Comparison of ENCODE assay signal across 8 mouse cellular contexts in the genomic region with DNA sequence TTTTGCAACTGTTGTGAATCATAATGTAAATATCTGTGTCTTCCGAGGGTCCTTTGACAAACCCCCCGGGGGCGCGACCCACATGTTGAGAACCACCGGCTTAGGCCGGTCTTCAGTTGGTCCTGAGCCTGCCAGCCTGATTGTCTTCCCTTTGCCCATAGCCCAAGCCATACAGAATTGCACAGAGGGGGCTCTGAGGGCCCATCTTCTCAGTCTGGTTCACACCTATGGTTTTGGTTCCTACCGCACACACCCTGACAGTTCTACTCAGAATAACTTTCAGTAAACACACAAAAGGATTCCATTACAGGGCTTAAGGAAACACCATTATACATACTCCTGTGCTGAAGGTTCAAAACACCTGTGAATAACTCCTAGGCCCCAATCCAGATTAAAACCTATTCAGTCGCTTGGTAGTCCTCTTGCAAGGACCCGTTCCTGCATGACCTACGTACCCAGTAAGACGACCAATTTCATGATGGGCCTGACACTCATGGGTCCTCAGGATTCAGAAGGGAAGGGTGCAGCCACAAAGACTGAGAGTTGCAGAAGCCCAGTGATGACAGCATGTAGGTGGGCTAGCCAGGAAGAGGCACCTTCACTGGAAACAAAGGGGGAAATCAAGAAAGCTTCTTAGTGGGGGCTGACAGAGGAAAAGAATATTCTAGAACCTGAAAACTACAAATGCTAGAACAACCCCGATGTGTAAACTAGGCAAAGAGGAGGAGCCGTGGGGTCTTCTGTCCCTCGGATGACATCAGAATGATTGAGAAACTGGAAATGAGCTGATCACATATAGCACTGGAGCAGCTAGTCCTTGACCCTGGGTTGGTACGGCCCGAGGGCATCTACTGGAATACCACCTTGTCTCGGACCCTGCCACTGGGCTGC. TPM values are rescaled to one million over a fixed set of nuclear protein-coding genes. Genes with fewer than 3 reads are reported as not detected.
DNase-seq lines count a peak whose midpoint lies in the region; ATAC-seq and TF ChIP-seq lines count a peak whose summit lies in the region.

No protein-coding gene starts in this region.

- no peaks in the 10 kb centered on the region for H3K36me3 ChIP-seq in forebrain, embryonic 15.5 days
- peaks cover 10% of the 10 kb centered on the region for H3K36me3 ChIP-seq in limb, embryonic 13.5 days

- peak overlapping the region; percentile 89 for H3K4me2 ChIP-seq in forebrain, embryonic 15.5 days (replicated peaks)
- peak overlapping the region; percentile 79 for H3K4me2 ChIP-seq in limb, embryonic 13.5 days (replicated peaks)

- peak overlapping the region; percentile 81 for H3K9ac ChIP-seq in forebrain, embryonic 15.5 days (replicated peaks)
- peak overlapping the region; percentile 92 for H3K9ac ChIP-seq in limb, embryonic 13.5 days

- H3K27me3 ChIP-seq in forebrain, embryonic 15.5 days = no peaks in the 10 kb centered on the region
- no peaks in the 10 kb centered on the region for H3K27me3 ChIP-seq in limb, embryonic 13.5 days

- no peaks in the 10 kb centered on the region for H3K9me3 ChIP-seq in forebrain, embryonic 15.5 days
- no peaks in the 10 kb centered on the region for H3K9me3 ChIP-seq in limb, embryonic 13.5 days

- DNase-seq in heart, adult 9 months (ENCODE audit: low spot score in 2 of 2) = peak; percentile 29 to 34
- DNase-seq in heart, adult 11 months = no peak
- DNase-seq in cerebellum, adult 9-10 months = no peak
- DNase-seq in right cerebral cortex, adult 18-20 months = no peak

- 50% methylated on average over 17 of the region's 17 CpGs for WGBS in forebrain, embryonic 15.5 days
- whole genome bisulfite sequencing in limb, embryonic 13.5 days = 52% methylated on average over 17 of the region's 17 CpGs
- WGBS in olfactory bulb, adult 2 months = 58% methylated on average over 17 of the region's 17 CpGs

- peak overlapping the region; percentile 91 for H3K27ac ChIP-seq in forebrain, embryonic 15.5 days (replicated peaks)
- peak overlapping the region; percentile 97 for H3K27ac ChIP-seq in limb, embryonic 13.5 days
- H3K27ac ChIP-seq in olfactory bulb, adult 2 months (ENCODE audit: insufficient read depth, low read depth, low read length) = peak overlapping the region; percentile 94

- peak overlapping the region; percentile 70 for H3K4me3 ChIP-seq in forebrain, embryonic 15.5 days
- peak overlapping the region; percentile 59 for H3K4me3 ChIP-seq in limb, embryonic 13.5 days
- H3K4me3 ChIP-seq in olfactory bulb, adult 2 months (ENCODE audit: insufficient read depth, low read depth, low read length) = peak overlapping the region; percentile 84

- H3K4me1 ChIP-seq in forebrain, embryonic 15.5 days = peaks cover 25% of the 10 kb centered on the region
- H3K4me1 ChIP-seq in limb, embryonic 13.5 days = peaks cover 52% of the 10 kb centered on the region
- H3K4me1 ChIP-seq in olfactory bulb, adult 2 months (ENCODE audit: control insufficient read depth, insufficient read depth, low read length) = peaks cover 16% of the 10 kb centered on the region

- peak; percentile 31 for ATAC-seq in CD4-positive, CD25-positive, alpha-beta regulatory T cell, adult 4 months
- ATAC-seq in forebrain, embryonic 15.5 days (replicated peaks) = no peak
- ATAC-seq in limb, embryonic 13.5 days (ENCODE audit: low FRiP score, low read depth) = no peak

- TF ChIP-seq POLR2A in olfactory bulb, adult 2 months (IDR thresholded peaks at IDR 0.05; ENCODE audit: insufficient read depth, low read depth, low read length) = no peak

- TF ChIP-seq CTCF in olfactory bulb, adult 2 months (IDR thresholded peaks at IDR 0.05; ENCODE audit: insufficient read depth, low read depth, low read length) = no peak

RNA-seq across cellular contexts. Expression of a gene that starts 18.8 kb away (rescaled TPM):
- polyA plus RNA-seq in CD4-positive, CD25-positive, alpha-beta regulatory T cell, adult 4 months (2017; shearing (Covaris generic)) = 100 to 1,000 TPM; 139 to 188 TPM
- polyA plus RNA-seq in forebrain, embryonic 15.5 days (2015; fragmentation: Nextera tagmentation; extraction: Ambion mirVana) = 28.2 and 35.3 TPM in 2 replicates
- polyA plus RNA-seq in limb, embryonic 13.5 days (2015; fragmentation: Nextera tagmentation; extraction: Ambion mirVana) = 134 and 146 TPM in 2 replicates
- polyA plus RNA-seq in olfactory bulb, adult 2 months (2012; ENCODE audit: insufficient read depth, insufficient read length, low replicate concordance, missing spikeins) = not detected in 2 replicates

Comparison
In these comparisons a context has a peak if more than half of its experiments do, and no peak if none do; other contexts are left out.
1. DNase-seq: peak in heart, adult 9 months (2 of 2); none in heart, adult 11 months (single experiment), cerebellum, adult 9-10 months (single experiment) and right cerebral cortex, adult 18-20 months (single experiment).
2. Peak in every context shown above with its lines, with median percentiles within 50 percentile points of each other: H3K27ac ChIP-seq and H3K4me3 ChIP-seq.